In genomic region chr8:77534358-77534992, GRCm38 (mm10) we compare ENCODE assay signal across 12 mouse cellular contexts. TPM values are rescaled to one million over a fixed set of nuclear protein-coding genes. Genes with fewer than 3 reads are reported as not detected.
DNase-seq lines count a peak whose midpoint lies in the region; ATAC-seq and TF ChIP-seq lines count a peak whose summit lies in the region.
"Had no signal": no experiment of that assay in that cellular context is flagged by ENCODE, and none has a peak within 500 bp of the region (broad histone marks: within the 10 kb centered on the region; RNA-seq: fewer than 3 reads in every experiment).

No protein-coding gene starts in this region.

- 70% methylated on average over 8 of the region's 8 CpGs for WGBS in forebrain, embryonic 15.5 days
- WGBS in forebrain, embryonic 11.5 days: 74% methylated on average over 8 of the region's 8 CpGs
- 63% methylated on average over 8 of the region's 8 CpGs for WGBS in stomach, embryonic 16.5 days
- 63% methylated on average over 8 of the region's 8 CpGs for WGBS in stomach, postnatal 0 days
- WGBS in liver, embryonic 14.5 days (ENCODE audit: insufficient replicate concordance): 11% methylated on average over 8 of the region's 8 CpGs

- ATAC-seq in forebrain, embryonic 15.5 days (replicated peaks): peak; percentile 6; the same call in 1 of the 2 replicates
- no peak for ATAC-seq in forebrain, embryonic 11.5 days (replicated peaks; ENCODE audit: low FRiP score)
- 0 out of 2 replicates have a peak, but pooled peaks have one; percentile 17 for ATAC-seq in stomach, embryonic 16.5 days (ENCODE audit: insufficient read depth, low FRiP score)
- no peak for ATAC-seq in stomach, postnatal 0 days (ENCODE audit: low FRiP score, low TSS enrichment)
- ATAC-seq in liver, embryonic 14.5 days (ENCODE audit: insufficient read depth): peak; percentile 82

- no peaks in the 10 kb centered on the region for H3K36me3 ChIP-seq in forebrain, embryonic 15.5 days
- no peaks in the 10 kb centered on the region for H3K36me3 ChIP-seq in forebrain, embryonic 11.5 days (ENCODE audit: control insufficient read depth, insufficient read depth, low read length)
- no peaks in the 10 kb centered on the region for H3K36me3 ChIP-seq in stomach, embryonic 16.5 days (ENCODE audit: control insufficient read depth, insufficient read depth, low read length)
- no peaks in the 10 kb centered on the region for H3K36me3 ChIP-seq in stomach, postnatal 0 days (ENCODE audit: control insufficient read depth, insufficient read depth, low read length)
- no peaks in the 10 kb centered on the region for H3K36me3 ChIP-seq in liver, embryonic 14.5 days (replicated peaks; ENCODE audit: control insufficient read depth, insufficient read depth, low read depth)
- H3K36me3 ChIP-seq: embryonic facial prominence, embryonic 15.5 days; neural tube, embryonic 12.5 days had no signal

- no peaks in the 10 kb centered on the region for H3K9me3 ChIP-seq in forebrain, embryonic 15.5 days
- no peaks in the 10 kb centered on the region for H3K9me3 ChIP-seq in forebrain, embryonic 11.5 days (ENCODE audit: control insufficient read depth, low read length)
- no peaks in the 10 kb centered on the region for H3K9me3 ChIP-seq in stomach, embryonic 16.5 days (replicated peaks; ENCODE audit: control insufficient read depth, low read length)
- H3K9me3 ChIP-seq in stomach, postnatal 0 days (ENCODE audit: control insufficient read depth, low read length): no peaks in the 10 kb centered on the region
- no peaks in the 10 kb centered on the region for H3K9me3 ChIP-seq in liver, embryonic 14.5 days (ENCODE audit: control insufficient read depth, low read length)
- H3K9me3 ChIP-seq: embryonic facial prominence, embryonic 15.5 days; neural tube, embryonic 12.5 days had no signal

- TF ChIP-seq CTCF in stomach, postnatal 0 days (IDR thresholded peaks at IDR 0.05; ENCODE audit: low read depth): no peak
- no peak for TF ChIP-seq CTCF in liver, embryonic 14.5 days (IDR thresholded peaks at IDR 0.05; ENCODE audit: low read depth)

- H3K4me3 ChIP-seq in forebrain, embryonic 15.5 days: no peak overlapping the region
- H3K4me3 ChIP-seq in forebrain, embryonic 11.5 days (ENCODE audit: low read depth, low read length): no peak overlapping the region
- no peak overlapping the region for H3K4me3 ChIP-seq in stomach, embryonic 16.5 days (replicated peaks; ENCODE audit: low read length)
- H3K4me3 ChIP-seq in stomach, postnatal 0 days (ENCODE audit: low read depth, low read length): no peak overlapping the region
- H3K4me3 ChIP-seq in liver, embryonic 14.5 days (ENCODE audit: insufficient read depth in 1 of 2, low read depth in 2 of 2, low read length in 2 of 2): peak overlapping the region; percentile 22 to 34; a peak in 2 of 4 replicates
- H3K4me3 ChIP-seq: embryonic facial prominence, embryonic 15.5 days; heart, adult 2 months; neural tube, embryonic 12.5 days had no signal

- no peak overlapping the region for H3K27ac ChIP-seq in forebrain, embryonic 15.5 days (replicated peaks)
- no peak overlapping the region for H3K27ac ChIP-seq in forebrain, embryonic 11.5 days (ENCODE audit: low read depth, low read length)
- no peak overlapping the region for H3K27ac ChIP-seq in stomach, embryonic 16.5 days (ENCODE audit: low read length)
- no peak overlapping the region for H3K27ac ChIP-seq in stomach, postnatal 0 days (replicated peaks)
- no peak overlapping the region for H3K27ac ChIP-seq in liver, embryonic 14.5 days
- H3K27ac ChIP-seq: embryonic facial prominence, embryonic 15.5 days; heart, adult 2 months; kidney, postnatal 0 days; neural tube, embryonic 12.5 days had no signal

- no peaks in the 10 kb centered on the region for H3K27me3 ChIP-seq in forebrain, embryonic 15.5 days
- H3K27me3 ChIP-seq in forebrain, embryonic 11.5 days (ENCODE audit: control insufficient read depth, insufficient read depth, low read length): no peaks in the 10 kb centered on the region
- H3K27me3 ChIP-seq in stomach, embryonic 16.5 days (ENCODE audit: control insufficient read depth, insufficient read depth, low read length): no peaks in the 10 kb centered on the region
- no peaks in the 10 kb centered on the region for H3K27me3 ChIP-seq in stomach, postnatal 0 days (ENCODE audit: control insufficient read depth, insufficient read depth, low read length)
- no peaks in the 10 kb centered on the region for H3K27me3 ChIP-seq in liver, embryonic 14.5 days (ENCODE audit: control insufficient read depth, insufficient read depth, low read length)
- H3K27me3 ChIP-seq: embryonic facial prominence, embryonic 15.5 days; neural tube, embryonic 12.5 days had no signal

- TF ChIP-seq EP300 in stomach, postnatal 0 days (optimal IDR thresholded peaks at IDR 0.05): no peak
- peak; percentile 58 for TF ChIP-seq EP300 in liver, embryonic 14.5 days (IDR thresholded peaks at IDR 0.05; ENCODE audit: low read depth)

- no peak overlapping the region for H3K4me2 ChIP-seq in forebrain, embryonic 15.5 days (replicated peaks)
- H3K4me2 ChIP-seq in forebrain, embryonic 11.5 days (ENCODE audit: low read depth, low read length, severe bottlenecking): no peak overlapping the region
- no peak overlapping the region for H3K4me2 ChIP-seq in stomach, embryonic 16.5 days (ENCODE audit: low read depth, low read length)
- H3K4me2 ChIP-seq in stomach, postnatal 0 days (replicated peaks; ENCODE audit: low read depth): no peak overlapping the region
- H3K4me2 ChIP-seq in liver, embryonic 14.5 days (ENCODE audit: low read depth): peak overlapping the region; percentile 43
- H3K4me2 ChIP-seq: embryonic facial prominence, embryonic 15.5 days; neural tube, embryonic 12.5 days had no signal

- no peaks in the 10 kb centered on the region for H3K4me1 ChIP-seq in forebrain, embryonic 15.5 days
- H3K4me1 ChIP-seq in forebrain, embryonic 11.5 days (replicated peaks; ENCODE audit: control insufficient read depth, insufficient read depth, low read length): no peaks in the 10 kb centered on the region
- no peaks in the 10 kb centered on the region for H3K4me1 ChIP-seq in stomach, embryonic 16.5 days (ENCODE audit: control insufficient read depth, insufficient read depth, low read length)
- no peaks in the 10 kb centered on the region for H3K4me1 ChIP-seq in stomach, postnatal 0 days (replicated peaks; ENCODE audit: control insufficient read depth, insufficient read depth)
- peaks cover 0 to 7% of the 10 kb centered on the region in 2 experiments; a peak in 2 of 4 replicates for H3K4me1 ChIP-seq in liver, embryonic 14.5 days (replicated peaks; ENCODE audit: control insufficient read depth in 2 of 2, insufficient read depth in 2 of 2, low read length in 1 of 2)
- H3K4me1 ChIP-seq: embryonic facial prominence, embryonic 15.5 days; neural tube, embryonic 12.5 days had no signal

- H3K9ac ChIP-seq in forebrain, embryonic 15.5 days (replicated peaks): no peak overlapping the region
- H3K9ac ChIP-seq in forebrain, embryonic 11.5 days (ENCODE audit: low read length): no peak overlapping the region
- H3K9ac ChIP-seq in stomach, embryonic 16.5 days (ENCODE audit: low read length): no peak overlapping the region
- H3K9ac ChIP-seq in stomach, postnatal 0 days (ENCODE audit: low read length): no peak overlapping the region
- H3K9ac ChIP-seq in liver, embryonic 14.5 days (replicated peaks): no peak overlapping the region
- H3K9ac ChIP-seq: embryonic facial prominence, embryonic 15.5 days; neural tube, embryonic 12.5 days had no signal

- DNase-seq in forebrain, embryonic 11.5 days (ENCODE audit: low spot score): no peak
- DNase-seq in stomach, postnatal 0 days (ENCODE audit: low spot score): no peak
- peak in 2 of 3 experiments; percentile 28 to 40 for DNase-seq in liver, embryonic 14.5 days (ENCODE audit: low read depth in 3 of 3, low spot score in 3 of 3)
- peak; percentile 26 for DNase-seq in yolk sac, embryonic 10.5 days (ENCODE audit: low spot score)
- no peak for DNase-seq in right cerebral cortex, postnatal 4 days
- DNase-seq in urinary bladder, postnatal 25 days (ENCODE audit: low spot score): no peak

RNA-seq across cellular contexts. Expression of gene Prmt9, which starts 14.7 kb away (rescaled TPM):
- 24.8 and 25.6 TPM in 2 replicates for polyA plus RNA-seq in forebrain, embryonic 15.5 days (2015; fragmentation: Nextera tagmentation; extraction: Ambion mirVana)
- polyA plus RNA-seq in forebrain, embryonic 11.5 days (2014; fragmentation: Nextera tagmentation; extraction: Ambion mirVana): 18.5 and 20.1 TPM in 2 replicates
- 16.7 and 17.7 TPM in 2 replicates for polyA plus RNA-seq in stomach, embryonic 16.5 days (2015; fragmentation: Nextera tagmentation; extraction: Ambion mirVana)
- polyA plus RNA-seq in stomach, postnatal 0 days (2015; fragmentation: Nextera tagmentation; extraction: Ambion mirVana): 9.7 TPM in 2 replicates
- polyA plus RNA-seq in liver, embryonic 14.5 days (2012; rRNA removed): 3.2 and 4.7 TPM in 2 replicates
- 8.1 and 10.0 TPM in 2 replicates for polyA plus RNA-seq in liver, embryonic 14.5 days (2014; fragmentation: Nextera tagmentation; extraction: Ambion mirVana)

RNA-seq across cellular contexts. Expression of gene Arhgap10, which starts 16.7 kb away (rescaled TPM):
- polyA plus RNA-seq in forebrain, embryonic 15.5 days (2015; fragmentation: Nextera tagmentation; extraction: Ambion mirVana): 3.8 and 4.2 TPM in 2 replicates
- 12.2 and 15.4 TPM in 2 replicates for polyA plus RNA-seq in forebrain, embryonic 11.5 days (2014; fragmentation: Nextera tagmentation; extraction: Ambion mirVana)
- 32.8 and 33.4 TPM in 2 replicates for polyA plus RNA-seq in stomach, embryonic 16.5 days (2015; fragmentation: Nextera tagmentation; extraction: Ambion mirVana)
- 18.8 TPM in 2 replicates for polyA plus RNA-seq in stomach, postnatal 0 days (2015; fragmentation: Nextera tagmentation; extraction: Ambion mirVana)
- polyA plus RNA-seq in liver, embryonic 14.5 days (2012; rRNA removed): 3.1 and 4.6 TPM in 2 replicates
- polyA plus RNA-seq in liver, embryonic 14.5 days (2014; fragmentation: Nextera tagmentation; extraction: Ambion mirVana): 4.6 and 6.1 TPM in 2 replicates

Comparison
In these comparisons a context has a peak if more than half of its experiments do, and no peak if none do; other contexts are left out.
1. ATAC-seq: peak in forebrain, embryonic 15.5 days (single experiment), stomach, embryonic 16.5 days (single experiment) and liver, embryonic 14.5 days (single experiment); none in forebrain, embryonic 11.5 days (single experiment) and stomach, postnatal 0 days (single experiment).
2. H3K4me3 ChIP-seq: peak in liver, embryonic 14.5 days (2 of 2); none in forebrain, embryonic 15.5 days (single experiment), forebrain, embryonic 11.5 days (single experiment), stomach, embryonic 16.5 days (single experiment) and stomach, postnatal 0 days (single experiment).
3. DNase-seq: peak in liver, embryonic 14.5 days (2 of 3) and yolk sac, embryonic 10.5 days (single experiment); none in forebrain, embryonic 11.5 days (single experiment), stomach, postnatal 0 days (single experiment), right cerebral cortex, postnatal 4 days (single experiment) and urinary bladder, postnatal 25 days (single experiment).